Mouse (Mus musculus) kidney, adult 2 months (tissue): ENCODE results near the gene Rps28. TPM values are rescaled to one million over a fixed set of nuclear protein-coding genes. Genes with fewer than 3 reads are reported as not detected.

ENCODE experiments used
- DNase-seq: peaks from one replicate; pipeline ENCODE4 v3.0.0; 2021
- H3K27ac ChIP-seq: fragments of 200-500 bp; 2 replicates; pipeline ENCODE4 v1.5.1; 2012; ENCODE audit warnings: low read depth, low read length, control low read depth, inconsistent platforms; ENCODE audit not compliant: insufficient read depth
- H3K27me3 ChIP-seq: fragments of 200-500 bp; replicated peaks from 2 replicates; pipeline ENCODE4 v1.6.1; 2012; ENCODE audit warnings: mild to moderate bottlenecking, moderate library complexity, low read length, inconsistent platforms; ENCODE audit not compliant: control insufficient read depth, insufficient read depth
- H3K36me3 ChIP-seq: fragments of 200-500 bp; 2 replicates; pipeline ENCODE4 v1.6.1; 2012; ENCODE audit warnings: mild to moderate bottlenecking, moderate library complexity, low read length, inconsistent platforms; ENCODE audit not compliant: control insufficient read depth, insufficient read depth
- H3K4me1 ChIP-seq: fragments of 200-500 bp; 2 replicates; pipeline ENCODE4 v1.6.1; 2011; ENCODE audit warnings: low read length; ENCODE audit not compliant: control insufficient read depth, insufficient read depth
- H3K4me3 ChIP-seq: fragments of 200-500 bp; 2 replicates; pipeline ENCODE4 v1.5.1; 2011; ENCODE audit warnings: mild to moderate bottlenecking, low read depth, low read length, control low read depth; ENCODE audit not compliant: insufficient read depth
- CTCF ChIP-seq: fragments of 200-500 bp; conservative IDR thresholded peaks from 2 replicates; pipeline ENCODE4 v1.5.1; 2011; ENCODE audit warnings: low read depth, mild to moderate bottlenecking, control low read depth, low read length, moderate library complexity, mixed read lengths; ENCODE audit not compliant: insufficient read depth, insufficient read length
- POLR2A ChIP-seq: fragments of 200-500 bp; IDR thresholded peaks from one replicate; pipeline ENCODE4 v1.6.1; 2011; ENCODE audit warnings: low read depth, low read length, control low read depth
- WGBS: fragments of 180-500 bp; shearing (Covaris S2); methylation state at CpG from one replicate; pipeline ENCODE4 v1.1.7; 2018; 5-methylcytosine and 5-hydroxymethylcytosine counted together
- polyA plus RNA-seq: library from polyadenylated mRNA; depleted of rRNA; stranded (reverse); fragments of >200 nt; gene quantifications from 2 replicates; pipeline ENCODE4 v1.2.3, GENCODE M21; 2012; rRNA removed

Gene Rps28
- polyA plus RNA-seq, 1 experiment = 1,023 TPM

- no peak overlapping the region for H3K4me3 ChIP-seq
- TF ChIP-seq CTCF = no peak
- no peak for TF ChIP-seq POLR2A
- H3K27me3 ChIP-seq = no peaks in the 10 kb centered on the region
- peak overlapping the region; percentile 92 for H3K27ac ChIP-seq
- H3K36me3 ChIP-seq = peaks cover 5% of the 10 kb centered on the region; the same call in 1 of the 2 replicates
- peak; percentile 79 for DNase-seq
- H3K4me1 ChIP-seq = peaks cover 30% of the 10 kb centered on the region
- WGBS = 78% methylated on average over 6 of the region's 6 CpGs
Observed at GRCm38 (mm10) chr17:33773871-33774572, 50.3 kb downstream of the Rps28 start.

- no peaks in the 10 kb centered on the region for H3K27me3 ChIP-seq
- peak; percentile 74 for DNase-seq
- TF ChIP-seq POLR2A (no peak), CTCF (no peak)
- peaks cover 24% of the 10 kb centered on the region for H3K4me1 ChIP-seq
- 40% methylated on average over 6 of the region's 6 CpGs for WGBS
- H3K4me3 ChIP-seq = no peak overlapping the region
- peak overlapping the region; percentile 92 for H3K27ac ChIP-seq
- H3K36me3 ChIP-seq = peaks cover 5% of the 10 kb centered on the region; the same call in 1 of the 2 replicates
Observed at GRCm38 (mm10) chr17:33773426-33773825, 50.9 kb downstream of the Rps28 start.

- H3K36me3 ChIP-seq = no peaks in the 10 kb centered on the region; the same call in 1 of the 2 replicates
- DNase-seq = no peak
- H3K27me3 ChIP-seq = no peaks in the 10 kb centered on the region
- no peak overlapping the region for H3K4me3 ChIP-seq
- 96% methylated on average over 4 of the region's 4 CpGs for WGBS
- H3K4me1 ChIP-seq = peaks cover 21% of the 10 kb centered on the region; the same call in 1 of the 2 replicates
- H3K27ac ChIP-seq = no peak overlapping the region
- TF ChIP-seq POLR2A (no peak), CTCF (no peak)
Observed at GRCm38 (mm10) chr17:33771617-33772016, 52.7 kb downstream of the Rps28 start.

Other genes with a start within 250 kb of the Rps28 start
- gene Zfp414, start 195.5 kb downstream of the Rps28 start, polyA plus RNA-seq = 43.2 and 44.0 TPM in 2 replicates
- 0.34 and 0.48 TPM in 2 replicates for gene Pram1, start 186.5 kb downstream of the Rps28 start, polyA plus RNA-seq
- gene Hnrnpm, start 137.7 kb downstream of the Rps28 start, polyA plus RNA-seq = 49.9 and 50.7 TPM in 2 replicates
- 95.8 and 102 TPM in 2 replicates for gene March2, start 105.9 kb downstream of the Rps28 start, polyA plus RNA-seq
- 291 and 303 TPM in 2 replicates for gene Rab11b, start 64.0 kb downstream of the Rps28 start, polyA plus RNA-seq
- 19.2 and 21.0 TPM in 2 replicates for gene Angptl4, start 42.7 kb downstream of the Rps28 start, polyA plus RNA-seq
- gene Kank3, start 14.0 kb downstream of the Rps28 start, polyA plus RNA-seq = 83.0 and 89.3 TPM in 2 replicates
- gene Ndufa7, start within 50 bp of the Rps28 start, polyA plus RNA-seq = 672 and 745 TPM in 2 replicates
- gene Cd320, start 18.5 kb upstream of the Rps28 start, polyA plus RNA-seq = 71.3 and 87.8 TPM in 2 replicates
- not detected in 2 replicates for gene Gm7029, start 49.3 kb upstream of the Rps28 start, polyA plus RNA-seq
- 1.3 and 1.6 TPM in 2 replicates for gene Kifc1, start 66.1 kb upstream of the Rps28 start, polyA plus RNA-seq
- gene Platr17, start 80.6 kb upstream of the Rps28 start, polyA plus RNA-seq = not detected in 2 replicates
- gene Daxx, start 84.9 kb upstream of the Rps28 start, polyA plus RNA-seq = 33.3 and 35.0 TPM in 2 replicates
- gene Tapbp, start 91.3 kb upstream of the Rps28 start, polyA plus RNA-seq = 106 and 112 TPM in 2 replicates
- 31.6 and 54.0 TPM in 2 replicates for gene Zbtb22, start 91.3 kb upstream of the Rps28 start, polyA plus RNA-seq
- 61.8 and 78.6 TPM in 2 replicates for gene Rgl2, start 105.0 kb upstream of the Rps28 start, polyA plus RNA-seq
- gene Pfdn6, start 115.8 kb upstream of the Rps28 start, polyA plus RNA-seq = 27.4 and 41.1 TPM in 2 replicates
- gene Wdr46, start 116.1 kb upstream of the Rps28 start, polyA plus RNA-seq = 15.3 and 16.0 TPM in 2 replicates
- 6.7 and 7.8 TPM in 2 replicates for gene B3galt4, start 126.9 kb upstream of the Rps28 start, polyA plus RNA-seq
- gene Vps52, start 131.2 kb upstream of the Rps28 start, polyA plus RNA-seq = 54.2 and 60.5 TPM in 2 replicates
- gene Rps18, start 131.4 kb upstream of the Rps28 start, polyA plus RNA-seq = 342 and 406 TPM in 2 replicates
- gene H2-K1, start 175.8 kb upstream of the Rps28 start, polyA plus RNA-seq = 1,162 and 1,255 TPM in 2 replicates
- 30.4 and 36.3 TPM in 2 replicates for gene Ring1, start 200.1 kb upstream of the Rps28 start, polyA plus RNA-seq
- 165 and 208 TPM in 2 replicates for gene H2-Ke6, start 203.5 kb upstream of the Rps28 start, polyA plus RNA-seq
- 90.4 and 106 TPM in 2 replicates for gene Slc39a7, start 207.1 kb upstream of the Rps28 start, polyA plus RNA-seq
- gene Rxrb, start 207.2 kb upstream of the Rps28 start, polyA plus RNA-seq = 49.3 and 59.2 TPM in 2 replicates
- gene Col11a2, start 214.9 kb upstream of the Rps28 start, polyA plus RNA-seq = 0.35 and 0.39 TPM in 2 replicates